Mouse (Mus musculus): ENCODE measurements around the gene AC161166.1. TPM values are rescaled to one million over a fixed set of nuclear protein-coding genes. Genes with fewer than 3 reads are reported as not detected.

The AC161166.1 gene
- total RNA-seq, 2 experiments from 2014 or later = not detected

GRCm38 (mm10) chr7:24470356-24470755 is 41.9 kb downstream of the AC161166.1 start:
- no peak for DNase-seq

GRCm38 (mm10) chr7:24469126-24469525 is 43.1 kb downstream of the AC161166.1 start:
- no peak for DNase-seq
- intact Hi-C loops (cut with DNase I) = no loop called here

More at GRCm38 (mm10) chr7:24470356-24470755, 41.9 kb downstream of the AC161166.1 start:
- intact Hi-C loops (cut with DNase I) = loop anchor here (5.0 kb wide), 1 partner anchor 77 kb away; the partner anchor contains the start of genes Pinlyp and Xrcc1

- no peak for DNase-seq
- intact Hi-C loops (cut with DNase I) = no loop called here
Measured at GRCm38 (mm10) chr7:24467886-24468285, 44.4 kb downstream of the AC161166.1 start.

GRCm38 (mm10) chr7:24466835-24467234 is 45.4 kb downstream of the AC161166.1 start:
- intact Hi-C loops (cut with DNase I) = no loop called here
- DNase-seq = no peak

- intact Hi-C loops (cut with DNase I) = no loop called here
- peak; percentile 35 to 59 for DNase-seq
Measured at GRCm38 (mm10) chr7:24462388-24463319, 49.6 kb downstream of the AC161166.1 start, which contains the start of gene Plaur. Gene Plaur, plus strand, starts transcription at chr7:24462484.

GRCm38 (mm10) chr7:24461376-24462051 is 50.7 kb downstream of the AC161166.1 start:
- DNase-seq = no peak
- intact Hi-C loops (cut with DNase I) = no loop called here

Other genes with a start within 250 kb of the AC161166.1 start
- gene Zfp93, start 242.0 kb downstream of the AC161166.1 start, total RNA-seq (2021) = 1 to 10 TPM; 3.8 to 4.1 TPM
- 1 to 10 TPM; 2.1 to 3.8 TPM for gene Zfp61, start 211.2 kb downstream of the AC161166.1 start, total RNA-seq (2021)
- gene Zfp94, start 195.8 kb downstream of the AC161166.1 start, total RNA-seq (2021) = 1 to 10 TPM; 1.7 to 2.5 TPM
- not detected for gene Tescl, start 178.5 kb downstream of the AC161166.1 start, total RNA-seq (2021)
- gene Lypd5, start 163.3 kb downstream of the AC161166.1 start, total RNA-seq (2021) = not detected
- under 1 TPM; 0.42 to 0.62 TPM for gene Kcnn4, start 142.2 kb downstream of the AC161166.1 start, total RNA-seq (2021)
- 1 to 10 TPM; 7.1 to 9.6 TPM for gene Smg9, start 112.8 kb downstream of the AC161166.1 start, total RNA-seq (2021)
- gene Irgc1, start 60.2 kb downstream of the AC161166.1 start, total RNA-seq (2021) = not detected
- 1 to 10 TPM; 1.9 to 3.3 TPM for gene Plaur, start 50.0 kb downstream of the AC161166.1 start, total RNA-seq (2021)
- gene Cadm4, start 30.4 kb downstream of the AC161166.1 start, total RNA-seq (2021) = 10 to 100 TPM; 13.1 to 13.6 TPM
- 10 to 100 TPM; 11.5 to 13.8 TPM for gene Zfp428, start 5.4 kb downstream of the AC161166.1 start, total RNA-seq (2021)
- 10 to 100 TPM; 16.4 to 16.5 TPM for gene Irgq, start 18.2 kb upstream of the AC161166.1 start, total RNA-seq (2021)
- gene Pinlyp, start 33.7 kb upstream of the AC161166.1 start, total RNA-seq (2021) = not detected
- 10 to 100 TPM; 26.9 to 27.4 TPM for gene Xrcc1, start 33.8 kb upstream of the AC161166.1 start, total RNA-seq (2021)
- 10 to 100 TPM; 52.9 to 56.5 TPM for gene Ethe1, start 75.1 kb upstream of the AC161166.1 start, total RNA-seq (2021)
- gene Zfp575, start 75.2 kb upstream of the AC161166.1 start, total RNA-seq (2021) = under 1 TPM; 0.08 to 0.11 TPM
- gene Phldb3, start 98.3 kb upstream of the AC161166.1 start, total RNA-seq (2021) = under 1 TPM; 0.36 to 0.89 TPM
- gene Lypd3, start 124.1 kb upstream of the AC161166.1 start, total RNA-seq (2021) = not detected
- gene Tex101, start 164.2 kb upstream of the AC161166.1 start, total RNA-seq (2021) = not detected
- gene BC049730, start 196.8 kb upstream of the AC161166.1 start, total RNA-seq (2021) = not detected
- not detected for gene Gm4763, start 214.5 kb upstream of the AC161166.1 start, total RNA-seq (2021)
- under 1 TPM in 1 of 2 experiments, not detected in 1; 0.17 TPM for gene Cd177, start 247.9 kb upstream of the AC161166.1 start, total RNA-seq (2021)